Mouse (Mus musculus): ENCODE measurements around the gene Gm13276. TPM values are rescaled to one million over a fixed set of nuclear protein-coding genes. Genes with fewer than 3 reads are reported as not detected.
"Not testable (repeated sequence)": the region's sequence is repeated elsewhere in the genome, so short reads cannot be mapped to it uniquely, and the experiment has no call there.

The Gm13276 gene
- total RNA-seq, 1 experiment, result not detected

- in situ Hi-C loops (cut with MboI; ENCODE audit: low sequenced_read_pairs in 2 of 2, unreplicated experiment in 2 of 2), result no loop called here
- Histone ChIP-seq H3K9me3 (ENCODE audit: control insufficient read depth, insufficient read depth, low read depth, low read length) (no peaks in the 10 kb centered on the region), H3K9ac (ENCODE audit: insufficient read depth, low read depth, low read length, poor library complexity, severe bottlenecking) (no peak overlapping the region), H3K27ac (ENCODE audit: insufficient read depth, low read depth, low read length, poor library complexity, severe bottlenecking) (no peak overlapping the region), H3K4me3 (ENCODE audit: insufficient read depth in 1 of 2, low read depth in 1 of 2, low read length in 2 of 2, poor library complexity in 1 of 2, severe bottlenecking in 1 of 2) (no peak overlapping the region), H3K4me1 (ENCODE audit: control insufficient read depth in 2 of 2, insufficient read depth in 2 of 2, low read length in 2 of 2, poor library complexity in 1 of 2) (no peaks in the 10 kb centered on the region), H3K36me3 (ENCODE audit: control insufficient read depth, insufficient read depth, low read length, poor library complexity, severe bottlenecking) (no peaks in the 10 kb centered on the region)
- TF ChIP-seq ZC3H11A (IDR thresholded peaks at IDR 0.05; ENCODE audit: borderline replicate concordance, low read depth, low read length) (no peak), ZNF384 (IDR thresholded peaks at IDR 0.05; ENCODE audit: low read depth, low read length) (no peak)
- no peak for DNase-seq (ENCODE audit: low read depth, low spot score)
Measured at GRCm38 (mm10) chr4:88830523-88830922, 45.0 kb downstream of the Gm13276 start.

DNA sequence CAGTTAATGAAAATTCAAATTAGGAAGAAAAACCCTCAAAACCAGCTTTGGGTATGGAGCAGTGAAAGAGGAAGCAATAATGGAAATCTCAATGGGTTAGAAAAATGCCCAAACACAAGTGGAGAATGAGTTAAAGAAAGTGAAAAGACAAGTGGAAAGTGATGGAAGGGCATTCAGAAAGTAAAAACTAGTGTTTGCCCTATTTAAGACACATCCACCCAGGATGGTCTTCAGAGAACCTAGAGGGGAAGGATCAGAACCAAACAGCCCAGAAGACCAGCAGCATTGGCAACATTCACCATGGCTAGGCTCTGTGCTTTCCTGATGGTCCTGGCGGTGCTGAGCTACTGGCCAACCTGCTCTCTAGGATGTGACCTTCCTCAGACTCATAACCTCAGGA, 49.7 kb downstream of the Gm13276 start, which contains the start of gene Ifna5:
Gene Ifna5 (plus strand): TSS at position 301 of the 400 bp plus-strand sequence.
- in situ Hi-C loops (cut with MboI; ENCODE audit: low sequenced_read_pairs in 2 of 2, unreplicated experiment in 2 of 2); H3K4me3 ChIP-seq (ENCODE audit: insufficient read depth in 1 of 2, low read depth in 1 of 2, low read length in 2 of 2, poor library complexity in 1 of 2, severe bottlenecking in 1 of 2); H3K4me1 ChIP-seq (ENCODE audit: control insufficient read depth in 2 of 2, insufficient read depth in 2 of 2, low read length in 2 of 2, poor library complexity in 1 of 2); H3K36me3 ChIP-seq (ENCODE audit: control insufficient read depth, insufficient read depth, low read length, poor library complexity, severe bottlenecking); H3K9ac ChIP-seq (ENCODE audit: insufficient read depth, low read depth, low read length, poor library complexity, severe bottlenecking); H3K9me3 ChIP-seq (ENCODE audit: control insufficient read depth, insufficient read depth, low read depth, low read length); H3K27ac ChIP-seq (ENCODE audit: insufficient read depth, low read depth, low read length, poor library complexity, severe bottlenecking); DNase-seq (ENCODE audit: low read depth, low spot score): not testable (repeated sequence)

Other genes with a start within 250 kb of the Gm13276 start
- not detected in 2 replicates for gene Ifna15, start 227.5 kb upstream of the Gm13276 start, total RNA-seq (2012; rRNA removed)
- gene Ifna14, start 213.9 kb upstream of the Gm13276 start, total RNA-seq (2012; rRNA removed), result not detected in 2 replicates
- not detected in 2 replicates for gene Ifna9, start 193.3 kb upstream of the Gm13276 start, total RNA-seq (2012; rRNA removed)
- gene Ifna12, start 182.3 kb upstream of the Gm13276 start, total RNA-seq (2012; rRNA removed), result not detected in 2 replicates
- gene C87499, start 151.3 kb upstream of the Gm13276 start, total RNA-seq (2012; rRNA removed), result not detected in 2 replicates
- gene Ifna13, start 141.2 kb upstream of the Gm13276 start, total RNA-seq (2012; rRNA removed), result not detected in 2 replicates
- gene Ifna16, start 108.8 kb upstream of the Gm13276 start, total RNA-seq (2012; rRNA removed), result not detected in 2 replicates
- gene Ifna2, start 101.8 kb upstream of the Gm13276 start, total RNA-seq (2012; rRNA removed), result not detected in 2 replicates
- not detected in 2 replicates for gene Ifnab, start 94.3 kb upstream of the Gm13276 start, total RNA-seq (2012; rRNA removed)
- 3.7 and 5.3 TPM in 2 replicates for gene Gm26566, start 63.9 kb upstream of the Gm13276 start, total RNA-seq (2012; rRNA removed)
- gene Klhl9, start 63.2 kb upstream of the Gm13276 start, total RNA-seq (2012; rRNA removed), result 20.7 and 31.5 TPM in 2 replicates
- gene Gm13271, start 30.8 kb upstream of the Gm13276 start, total RNA-seq (2012; rRNA removed), result not detected in 2 replicates
- not detected in 2 replicates for gene Gm13283, start 25.6 kb upstream of the Gm13276 start, total RNA-seq (2012; rRNA removed)
- not detected in 2 replicates for gene Gm13290, start 11.9 kb upstream of the Gm13276 start, total RNA-seq (2012; rRNA removed)
- not detected in 2 replicates for gene Gm13289, start 8.8 kb upstream of the Gm13276 start, total RNA-seq (2012; rRNA removed)
- not detected in 2 replicates for gene Gm13272, start 5.9 kb upstream of the Gm13276 start, total RNA-seq (2012; rRNA removed)
- gene Ifnz, start 3.6 kb upstream of the Gm13276 start, total RNA-seq (2012; rRNA removed), result not detected in 2 replicates
- not detected in 2 replicates for gene Gm13277, start 2.9 kb downstream of the Gm13276 start, total RNA-seq (2012; rRNA removed)
- not detected in 2 replicates for gene Gm13278, start 5.8 kb downstream of the Gm13276 start, total RNA-seq (2012; rRNA removed)
- gene Gm13275, start 8.8 kb downstream of the Gm13276 start, total RNA-seq (2012; rRNA removed), result not detected in 2 replicates
- not detected in 2 replicates for gene Gm13279, start 11.7 kb downstream of the Gm13276 start, total RNA-seq (2012; rRNA removed)
- gene Gm13285, start 14.0 kb downstream of the Gm13276 start, total RNA-seq (2012; rRNA removed), result not detected in 2 replicates
- gene Gm13287, start 17.5 kb downstream of the Gm13276 start, total RNA-seq (2012; rRNA removed), result not detected in 2 replicates
- not detected in 2 replicates for gene Gm13288, start 19.8 kb downstream of the Gm13276 start, total RNA-seq (2012; rRNA removed)
- not detected in 2 replicates for gene Ifna7, start 30.5 kb downstream of the Gm13276 start, total RNA-seq (2012; rRNA removed)
- gene Ifna11, start 34.2 kb downstream of the Gm13276 start, total RNA-seq (2012; rRNA removed), result not detected in 2 replicates
- not detected in 2 replicates for gene Ifna6, start 41.7 kb downstream of the Gm13276 start, total RNA-seq (2012; rRNA removed)
- gene Ifna5, start 49.8 kb downstream of the Gm13276 start, total RNA-seq (2012; rRNA removed), result not detected in 2 replicates
- not detected in 2 replicates for gene Ifna4, start 56.2 kb downstream of the Gm13276 start, total RNA-seq (2012; rRNA removed)
- gene Ifna1, start 64.4 kb downstream of the Gm13276 start, total RNA-seq (2012; rRNA removed), result not detected in 2 replicates
- gene Ifne, start 94.5 kb downstream of the Gm13276 start, total RNA-seq (2012; rRNA removed), result not detected in 2 replicates

Data from ES-E14 (cell line).